Mouse (Mus musculus) liver, embryonic 14.5 days (tissue): ENCODE data around the gene Eif3f. TPM values are rescaled to one million over a fixed set of nuclear protein-coding genes. Genes with fewer than 3 reads are reported as not detected.

Experiments used
- ATAC-seq: fragments of 200-750 bp; cut with Nextera tagmentation; 2 replicates; pipeline ENCODE4 v1.8.0; 2017; ENCODE audit warnings: moderate number of reproducible peaks, mild to moderate bottlenecking, moderate library complexity; ENCODE audit not compliant: insufficient read depth
- DNase-seq, 3 experiments: peaks; one replicate each; pipeline ENCODE4 v3.0.0-alpha.2; 2012 to 2013; ENCODE audit warnings: low read depth in 3 of 3, low spot score in 3 of 3
- H3K27ac ChIP-seq: fragments of 300-500 bp; sonication (generic); 2 replicates; pipeline ENCODE4 v1.5.1; 2014; ENCODE audit warnings: moderate library complexity, mild to moderate bottlenecking, control low read depth, inconsistent platforms
- H3K27me3 ChIP-seq: fragments of 300-500 bp; sonication (generic); 2 replicates; pipeline ENCODE4 v1.6.1; 2014; ENCODE audit warnings: mild to moderate bottlenecking, low read length, moderate library complexity; ENCODE audit not compliant: control insufficient read depth, insufficient read depth
- H3K36me3 ChIP-seq: fragments of 300-500 bp; sonication (generic); replicated peaks from 2 replicates; pipeline ENCODE4 v1.6.1; 2014; ENCODE audit warnings: low read depth; ENCODE audit not compliant: control insufficient read depth, insufficient read depth
- H3K4me1 ChIP-seq, 2 experiments: fragments of 200-500 bp in 1 of 2; fragments of 300-500 bp in 1 of 2; sonication (generic) in 1 of 2; replicated peaks; 2 replicates each; pipeline ENCODE4 v1.6.1; 2012 to 2014; ENCODE audit warnings: antibody characterized with exemption in 1 of 2, inconsistent platforms in 1 of 2, low read length in 1 of 2; ENCODE audit not compliant: control insufficient read depth in 2 of 2, insufficient read depth in 2 of 2
- H3K4me2 ChIP-seq: fragments of 300-500 bp; sonication (generic); 2 replicates; pipeline ENCODE4 v1.6.1; 2014; ENCODE audit warnings: low read depth, mild to moderate bottlenecking, control low read depth, moderate library complexity
- H3K4me3 ChIP-seq, 2 experiments: fragments of 200-500 bp in 1 of 2; fragments of 300-500 bp in 1 of 2; sonication (generic) in 1 of 2; 2 replicates each; pipeline ENCODE4 v1.5.1; 2012 to 2014; ENCODE audit warnings: low read depth in 2 of 2, low read length in 2 of 2, mild to moderate bottlenecking in 2 of 2, control low read depth in 1 of 2, inconsistent platforms in 1 of 2, moderate library complexity in 1 of 2; ENCODE audit not compliant: insufficient read depth in 1 of 2
- H3K9ac ChIP-seq: fragments of 300-500 bp; sonication (generic); replicated peaks from 2 replicates; pipeline ENCODE4 v1.6.1; 2014; ENCODE audit warnings: mild to moderate bottlenecking, control low read depth, moderate library complexity
- H3K9me3 ChIP-seq: fragments of 300-500 bp; sonication (generic); 2 replicates; pipeline ENCODE4 v1.6.1; 2016; ENCODE audit warnings: low read length, mixed read lengths; ENCODE audit not compliant: control insufficient read depth
- CTCF ChIP-seq: IDR thresholded peaks from 2 replicates; pipeline ENCODE4 v1.5.1; 2016; ENCODE audit warnings: antibody characterized with exemption, low read depth, control low read depth
- EP300 ChIP-seq: IDR thresholded peaks from 2 replicates; pipeline ENCODE4 v1.6.1; 2016; ENCODE audit warnings: antibody characterized with exemption, low read depth
- WGBS: fragments of 180-500 bp; shearing (Covaris S2); extraction: QIAGEN DNeasy Blood & Tissue Kit; methylation state at CpG from one replicate; pipeline ENCODE4 v1.1.7; 2014; ENCODE audit not compliant: insufficient replicate concordance; 5-methylcytosine and 5-hydroxymethylcytosine counted together
- polyA plus RNA-seq, 2 experiments: library from polyadenylated mRNA; depleted of rRNA in 1 of 2; stranded (reverse) in 1 of 2; unstranded in 1 of 2; fragments of >200 nt; fragmentation: Nextera tagmentation in 1 of 2; extraction: Ambion mirVana in 1 of 2; gene quantifications; 2 replicates each; pipeline versions ENCODE4 v1.2.1 to v1.2.3; 2012 to 2014

Eif3f gene
- polyA plus RNA-seq, 2 experiments = 37.2 to 39.0 TPM

- H3K27ac ChIP-seq = no peak overlapping the region
- ATAC-seq = no peak
- WGBS = 3% methylated on average over 52 of the region's 52 CpGs
Observed at GRCm38 (mm10) chr7:108950762-108951331, 16.6 kb downstream of the Eif3f start.

GRCm38 (mm10) chr7:108952801-108953200, 18.6 kb downstream of the Eif3f start:
- Histone ChIP-seq H3K9ac (no peak overlapping the region), H3K36me3 (no peaks in the 10 kb centered on the region), H3K27me3 (peaks cover 39% of the 10 kb centered on the region), H3K4me2 (no peak overlapping the region), H3K9me3 (no peaks in the 10 kb centered on the region), H3K4me1 (no peaks in the 10 kb centered on the region), H3K27ac (no peak overlapping the region), H3K4me3 (no peak overlapping the region)
- DNase-seq (no peak), ATAC-seq (no peak)
- TF ChIP-seq EP300 (no peak), CTCF (no peak)
- 38% methylated on average over 6 of the region's 6 CpGs for WGBS

More at GRCm38 (mm10) chr7:108950762-108951331, 16.6 kb downstream of the Eif3f start:
- Histone ChIP-seq H3K36me3 (no peaks in the 10 kb centered on the region), H3K4me1 (no peaks in the 10 kb centered on the region), H3K4me3 (no peak overlapping the region), H3K4me2 (peak overlapping the region; percentile 24), H3K9me3 (no peaks in the 10 kb centered on the region), H3K9ac (no peak overlapping the region), H3K27me3 (peaks cover 39% of the 10 kb centered on the region)
- no peak for DNase-seq
- no peak for TF ChIP-seq EP300
- no peak for TF ChIP-seq CTCF

- H3K9me3 ChIP-seq = no peaks in the 10 kb centered on the region
- ATAC-seq = no peak
- no peak overlapping the region for H3K9ac ChIP-seq
- 33% methylated on average over 4 of the region's 4 CpGs for WGBS
- peaks cover 37% of the 10 kb centered on the region for H3K27me3 ChIP-seq
- TF ChIP-seq EP300 (no peak), CTCF (peak; percentile 82)
- DNase-seq = peak; percentile 9 to 36 (median 23)
- H3K4me1 ChIP-seq = no peaks in the 10 kb centered on the region
- no peak overlapping the region for H3K4me2 ChIP-seq
- no peak overlapping the region for H3K27ac ChIP-seq
- no peak overlapping the region for H3K4me3 ChIP-seq
- no peaks in the 10 kb centered on the region for H3K36me3 ChIP-seq
Observed at GRCm38 (mm10) chr7:108954185-108954584, 20.0 kb downstream of the Eif3f start.

GRCm38 (mm10) chr7:108957734-108958133, 23.5 kb downstream of the Eif3f start:
- WGBS = 33% methylated on average over 2 of the region's 2 CpGs
- Histone ChIP-seq H3K4me3 (no peak overlapping the region), H3K4me1 (no peaks in the 10 kb centered on the region), H3K9ac (no peak overlapping the region), H3K36me3 (no peaks in the 10 kb centered on the region), H3K27me3 (peaks cover 2% of the 10 kb centered on the region), H3K9me3 (no peaks in the 10 kb centered on the region), H3K4me2 (no peak overlapping the region), H3K27ac (no peak overlapping the region)
- no peak for ATAC-seq
- DNase-seq = no peak
- TF ChIP-seq CTCF (no peak), EP300 (no peak)

- no peak for DNase-seq
- no peak overlapping the region for H3K4me3 ChIP-seq
- no peaks in the 10 kb centered on the region for H3K36me3 ChIP-seq
- H3K27me3 ChIP-seq = no peaks in the 10 kb centered on the region
- 10% methylated on average over 2 of the region's 2 CpGs for WGBS
- no peak for ATAC-seq
- H3K4me1 ChIP-seq = no peaks in the 10 kb centered on the region
- TF ChIP-seq CTCF = peak; percentile 44; the same call in 1 of the 2 replicates
- TF ChIP-seq EP300 = no peak
- no peak overlapping the region for H3K4me2 ChIP-seq
- H3K27ac ChIP-seq = no peak overlapping the region
- no peak overlapping the region for H3K9ac ChIP-seq
- no peaks in the 10 kb centered on the region for H3K9me3 ChIP-seq
Observed at GRCm38 (mm10) chr7:108965968-108966367, 31.8 kb downstream of the Eif3f start.
